Mouse (Mus musculus) neural tube, embryonic 10.5 days (tissue): ENCODE measurements at regions not wholly inside any gene's neighbourhood (a gene's known extent, or its start where the extent isn't known, plus 50 kb on each side); places are given as distances from the start of the nearest gene placed in this dataset.

Source experiments
- DNase-seq: peaks from one replicate; pipeline ENCODE4 v3.0.0-alpha.2; 2017; ENCODE audit warnings: low spot score; ENCODE audit errors: extremely low spot score

DNA sequence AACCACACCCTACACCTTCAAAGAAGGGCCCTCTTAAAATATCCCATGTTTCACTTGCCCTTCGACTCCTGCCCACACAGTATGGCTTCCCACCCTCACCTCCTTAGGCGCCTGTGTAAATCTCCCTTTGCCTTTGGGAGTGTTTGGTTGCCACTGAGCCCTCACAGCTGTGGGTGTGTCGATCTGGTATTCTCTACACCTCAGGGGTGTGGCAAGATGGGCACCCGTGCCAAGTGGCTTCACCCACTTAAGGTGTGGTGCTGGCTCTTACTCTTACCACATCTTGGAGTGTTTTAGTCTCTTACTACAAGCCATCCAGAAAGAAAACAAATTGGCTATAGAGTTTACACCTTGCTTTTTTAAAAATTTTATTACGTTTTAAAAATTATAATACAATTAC, 205.3 kb upstream of the Prdm1 start:
- DNase-seq, result no peak

DNA sequence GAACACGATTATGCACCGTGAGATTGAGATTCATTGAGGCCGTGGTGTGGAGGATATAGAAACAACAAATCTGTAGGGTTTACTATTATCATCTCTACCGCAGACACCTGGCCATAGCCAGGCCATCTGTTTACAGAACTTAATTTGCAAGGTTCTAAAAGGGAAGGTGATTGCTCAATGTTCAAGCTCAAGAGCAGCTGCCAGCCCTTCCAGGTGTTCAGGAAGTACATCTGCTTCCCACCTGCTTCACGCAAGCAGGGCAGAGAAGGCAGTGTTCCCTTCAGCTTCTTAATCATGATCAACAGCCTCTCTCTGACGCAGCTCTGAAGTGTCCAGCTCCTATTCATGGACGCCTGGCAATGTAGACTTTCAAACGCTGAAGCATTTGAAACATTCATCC, 202.4 kb upstream of the Prdm1 start:
- DNase-seq, result no peak

DNA sequence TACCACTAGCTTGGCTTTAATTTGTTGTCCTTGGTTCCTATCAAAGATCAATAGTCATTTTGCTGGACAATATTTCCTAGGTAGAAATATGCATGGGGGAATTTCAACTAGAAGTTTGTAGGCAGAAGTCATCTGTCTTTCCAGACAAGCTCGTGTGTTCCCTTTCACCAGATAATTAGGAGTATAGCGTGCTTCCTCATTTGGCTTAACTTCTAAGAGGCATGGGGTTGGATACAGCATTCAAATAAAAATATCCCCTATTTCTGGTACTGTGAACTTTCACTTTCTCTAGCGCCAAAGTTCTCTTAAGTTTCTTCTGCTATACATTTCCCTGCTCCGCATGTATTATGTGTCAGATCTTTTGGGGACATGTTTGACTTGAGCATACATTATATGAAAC, 200.7 kb upstream of the Prdm1 start:
- no peak for DNase-seq

DNA sequence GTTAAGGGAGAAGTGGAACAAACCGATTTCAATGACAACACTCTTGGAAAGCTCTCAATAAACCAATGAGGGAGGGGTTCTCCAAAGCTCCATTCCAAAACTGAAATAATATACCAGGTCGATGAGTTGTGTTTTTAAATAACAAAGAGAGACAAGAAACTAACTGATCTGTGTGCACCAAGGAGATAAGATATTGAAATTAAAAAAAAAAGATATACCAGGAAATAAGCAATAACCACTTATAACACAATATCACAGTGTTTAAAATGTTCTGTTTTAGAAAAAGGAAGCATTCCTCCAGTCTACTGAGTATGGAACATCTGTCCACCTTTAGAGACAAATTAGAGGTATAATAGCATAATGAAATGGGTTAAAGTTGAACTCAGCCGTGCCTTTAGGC, 196.3 kb upstream of the Prdm1 start:
- DNase-seq, result no peak

DNA sequence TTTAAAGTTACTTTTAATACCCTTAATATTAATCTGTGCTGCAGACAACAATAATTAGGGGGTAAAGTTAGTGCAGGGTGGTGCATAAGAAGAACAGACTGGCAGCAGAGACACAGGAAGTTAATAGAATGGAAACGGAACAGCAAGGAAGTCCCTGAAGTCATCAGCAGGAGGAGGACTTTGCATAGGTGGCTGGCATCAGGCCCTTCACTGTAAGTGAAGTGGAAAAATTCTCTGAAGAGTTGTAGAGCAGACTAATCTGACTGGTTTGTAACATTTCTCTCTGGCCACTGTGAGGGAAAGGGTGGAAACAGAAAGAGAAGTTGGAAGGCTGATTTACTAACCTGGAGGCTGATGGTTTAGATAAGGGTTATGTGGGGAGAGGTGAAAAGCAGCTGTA, 195.5 kb upstream of the Prdm1 start:
- no peak for DNase-seq

DNA sequence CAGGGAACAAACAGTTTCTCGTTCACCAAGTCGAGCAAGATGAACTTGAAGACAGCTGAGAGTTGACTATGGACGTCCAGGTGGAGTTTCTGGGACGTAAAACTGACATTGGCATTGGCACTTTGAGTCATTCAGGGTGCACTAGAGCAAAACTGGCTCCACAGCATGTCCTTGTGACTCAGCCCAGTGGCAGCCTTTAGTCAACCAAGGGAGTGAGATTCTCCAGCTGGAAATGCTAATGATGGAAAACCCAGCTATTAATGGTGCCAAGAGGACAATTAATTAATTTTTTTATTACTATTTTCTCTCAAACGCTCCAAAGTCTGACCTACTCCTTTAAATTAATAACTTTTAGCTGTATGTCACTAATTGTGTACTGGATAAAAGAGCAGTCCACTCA, 195.0 kb upstream of the Prdm1 start:
- no peak for DNase-seq

DNA sequence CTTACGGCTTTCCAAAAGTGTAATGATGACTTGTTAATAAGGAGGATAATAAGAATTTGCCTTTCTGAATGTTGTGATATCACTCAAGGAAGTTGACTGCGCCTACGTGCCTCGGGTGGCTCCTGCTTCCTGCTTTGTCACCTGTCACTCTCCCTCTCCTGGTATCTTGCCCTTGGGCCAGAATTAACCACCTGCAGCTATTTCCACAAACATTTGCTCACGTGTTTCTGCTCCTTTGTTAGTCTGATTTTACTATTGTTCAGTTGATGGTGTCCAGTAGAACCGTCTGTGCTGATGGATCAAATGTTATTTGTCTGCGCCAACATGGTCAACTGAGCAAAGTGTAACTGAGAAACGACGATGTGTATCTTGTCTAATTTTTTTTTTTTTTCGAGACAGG, 193.4 kb upstream of the Prdm1 start:
- DNase-seq, result no peak

DNA sequence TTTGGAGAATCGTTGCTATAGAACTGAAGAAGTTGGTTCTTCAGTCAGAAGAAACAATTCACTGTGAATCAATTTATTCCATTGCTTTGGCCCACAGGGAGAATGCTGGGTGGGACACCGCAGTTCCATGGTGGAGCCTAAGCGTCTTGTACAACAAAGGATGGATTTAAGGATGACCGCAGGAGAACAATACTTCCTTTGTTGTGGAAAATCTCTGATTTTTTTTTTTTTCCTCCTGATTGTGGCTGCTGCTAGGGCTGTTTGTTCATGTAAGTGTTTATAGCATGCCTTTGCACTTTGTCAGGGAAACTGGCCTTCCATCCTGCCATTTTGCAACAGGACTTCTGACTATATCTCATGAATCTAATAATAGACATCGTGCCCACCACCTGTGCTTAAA, 188.3 kb upstream of the Prdm1 start:
- no peak for DNase-seq

DNA sequence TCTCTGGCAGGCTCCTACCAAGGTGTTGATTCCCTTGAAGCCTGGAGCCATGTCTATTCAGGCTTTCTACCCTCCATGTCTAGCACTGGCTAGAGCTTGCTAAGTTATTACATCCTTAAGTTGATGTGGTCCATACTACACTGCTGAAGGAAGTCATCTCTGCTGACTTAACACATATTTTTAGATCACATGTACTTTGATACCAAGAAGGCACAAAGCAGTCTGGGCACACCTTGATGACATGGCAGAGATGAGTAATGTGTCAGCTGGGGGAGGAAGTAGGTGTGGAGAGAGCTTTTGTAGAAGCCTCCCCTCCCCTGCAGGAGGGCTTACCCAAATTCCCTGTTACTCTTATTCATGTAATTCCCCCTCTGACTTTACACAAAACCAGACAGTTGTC, 187.6 kb upstream of the Prdm1 start:
- no peak for DNase-seq

DNA sequence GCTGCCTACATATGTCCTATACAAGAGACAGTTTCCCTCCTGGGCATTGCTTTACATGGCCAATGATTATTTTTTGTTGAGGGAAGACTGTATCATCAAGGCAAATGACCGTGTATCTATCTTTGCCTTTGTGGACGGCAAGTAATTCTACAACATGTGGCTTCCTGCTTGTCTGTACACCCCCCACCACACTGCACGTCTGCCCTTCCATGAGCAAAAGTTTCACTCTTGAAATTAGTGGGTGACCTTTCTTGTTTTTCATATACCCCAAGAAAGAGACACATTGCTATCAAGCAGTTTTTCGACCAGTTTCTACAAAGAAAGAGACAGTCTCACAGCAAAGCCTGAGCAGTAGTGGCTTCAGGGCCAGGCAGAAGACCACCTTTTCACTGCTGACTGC, 180.5 kb upstream of the Prdm1 start:
- no peak for DNase-seq

DNA sequence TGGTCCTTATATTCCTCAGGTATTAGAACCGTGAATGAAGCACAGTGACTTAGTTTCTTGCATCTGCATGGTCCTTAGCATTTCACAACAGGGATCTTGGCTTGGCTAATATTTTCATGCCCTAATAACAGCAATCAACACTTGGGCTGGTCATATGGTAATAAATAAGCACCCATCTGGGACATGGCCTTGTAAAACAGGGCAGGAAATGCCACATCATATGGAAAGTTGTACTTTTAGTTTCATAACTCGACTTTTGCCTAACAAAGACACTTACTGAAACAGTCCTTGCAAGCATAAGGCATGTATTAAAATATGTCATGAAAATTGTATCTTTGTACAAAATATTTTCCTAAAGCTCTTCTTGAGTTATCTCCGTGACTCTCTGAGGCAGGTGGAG, 175.8 kb upstream of the Prdm1 start:
- DNase-seq, result no peak

DNA sequence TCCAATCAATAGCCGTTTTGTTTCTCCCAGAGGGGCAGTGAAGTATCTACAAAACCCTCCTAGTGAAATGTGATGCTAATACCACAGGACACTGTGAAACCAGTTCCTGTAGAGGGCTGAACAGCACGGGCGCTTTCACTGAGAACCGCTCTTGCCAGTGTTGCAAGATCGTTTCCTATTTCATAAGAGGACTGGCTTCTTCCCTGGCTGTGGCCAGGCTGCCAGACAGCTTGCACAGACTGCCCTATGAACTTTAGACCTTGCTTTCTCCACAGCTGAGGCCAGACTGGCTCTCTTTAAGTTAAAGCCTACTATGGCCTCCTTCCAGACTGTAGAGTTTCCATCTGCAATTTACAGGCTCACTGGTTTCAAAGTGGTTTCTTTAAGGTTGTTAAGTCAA, 173.8 kb upstream of the Prdm1 start:
- DNase-seq, result no peak

DNA sequence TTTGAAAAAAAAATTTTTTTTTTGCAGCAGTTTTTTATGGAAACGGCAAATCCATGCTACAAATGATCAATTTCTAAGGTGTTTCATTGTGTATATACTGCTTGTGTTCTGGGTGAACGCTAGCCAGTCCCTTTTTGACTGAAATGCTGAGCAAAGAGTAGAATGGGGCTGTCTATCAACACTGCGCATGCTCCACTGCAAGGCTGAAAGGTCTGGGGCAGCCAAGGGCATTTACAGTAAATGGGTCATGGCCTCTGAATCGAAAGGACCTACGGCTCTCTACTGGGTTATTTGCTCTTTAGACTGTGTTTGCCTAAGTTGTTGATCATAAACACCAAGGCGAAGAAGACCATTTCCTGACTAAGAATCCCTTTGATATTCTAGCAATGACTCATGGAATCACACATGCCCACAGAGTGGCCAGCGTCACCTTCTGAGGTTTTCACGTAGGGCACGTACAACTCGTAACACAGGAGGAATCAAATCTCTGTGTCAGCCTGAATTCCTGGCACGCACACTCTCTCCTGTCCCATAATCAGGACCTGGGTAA, 171.8 kb upstream of the Prdm1 start:
- no peak for DNase-seq

DNA sequence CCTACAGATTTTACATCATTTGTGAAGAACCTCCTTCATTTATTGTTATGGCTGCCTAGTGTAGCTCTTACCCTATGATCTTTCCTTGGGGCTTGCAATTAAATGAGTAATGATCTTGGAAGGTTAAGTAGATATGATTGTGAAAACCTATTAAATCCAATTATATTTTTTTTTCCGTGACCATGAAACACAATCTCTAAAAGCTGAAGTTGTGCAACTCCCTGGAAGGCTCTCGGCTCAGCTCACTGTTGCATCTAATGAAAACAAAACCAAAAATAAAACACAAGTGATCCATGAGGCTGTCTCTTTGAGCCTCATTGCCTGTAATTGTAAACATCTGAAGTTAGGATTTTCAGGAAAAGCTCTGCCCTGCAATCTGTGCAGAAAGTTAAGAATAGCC, 169.7 kb upstream of the Prdm1 start:
- no peak for DNase-seq

DNA sequence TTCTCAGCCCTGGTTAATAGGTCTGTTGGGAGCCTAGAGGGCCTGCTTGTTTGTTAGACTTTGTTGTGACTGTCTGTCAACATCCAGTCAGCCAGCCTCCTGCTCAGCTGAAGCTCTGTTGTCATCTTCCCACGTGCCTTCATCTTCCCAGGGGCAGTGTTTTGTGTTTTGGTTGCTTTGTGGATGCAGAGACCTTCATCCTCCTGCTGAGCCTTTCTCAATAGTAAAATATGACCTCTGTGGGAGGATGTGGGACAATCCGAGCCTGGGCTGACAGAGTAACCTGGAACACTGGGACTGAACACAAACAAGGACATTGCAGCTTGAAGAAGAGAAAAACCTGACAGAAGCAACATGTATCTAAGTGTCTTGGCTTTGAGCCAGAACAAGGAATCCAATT, 168.7 kb upstream of the Prdm1 start:
- DNase-seq, result no peak

DNA sequence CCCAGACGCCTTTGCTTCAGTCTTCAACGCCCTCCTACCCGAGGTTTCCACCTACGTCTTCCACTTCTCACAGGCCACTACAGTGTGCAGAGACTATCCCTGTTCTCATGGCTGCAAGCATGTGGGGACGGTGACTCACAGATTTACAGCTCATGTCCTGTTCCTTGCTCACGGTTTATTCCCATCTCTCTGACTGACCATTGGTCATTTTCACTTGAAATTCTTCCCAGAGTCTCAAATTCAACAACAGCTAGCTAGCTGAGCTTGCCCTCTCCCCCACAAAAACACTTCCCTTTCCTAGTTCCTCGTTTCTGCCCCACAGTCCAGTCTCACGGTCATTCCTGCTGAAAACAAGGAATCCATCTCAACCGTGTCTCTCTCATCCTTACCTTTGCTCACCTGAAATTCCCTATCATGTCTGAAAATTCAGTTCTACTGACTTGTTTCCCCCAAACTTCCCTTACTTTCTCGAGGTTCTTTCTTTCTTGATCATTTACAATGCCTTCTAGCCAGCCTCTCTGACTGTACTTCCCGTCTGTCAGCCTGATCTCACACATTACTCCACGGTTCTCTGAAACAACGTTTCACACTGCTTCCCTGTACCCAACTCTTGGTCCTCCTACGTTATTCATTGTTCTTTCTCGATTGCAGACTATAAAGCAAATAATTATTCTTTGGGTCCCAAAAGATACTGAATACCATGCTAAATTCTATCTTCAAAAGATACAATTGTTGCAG, 163.5 kb upstream of the Prdm1 start:
- DNase-seq, result no peak

DNA sequence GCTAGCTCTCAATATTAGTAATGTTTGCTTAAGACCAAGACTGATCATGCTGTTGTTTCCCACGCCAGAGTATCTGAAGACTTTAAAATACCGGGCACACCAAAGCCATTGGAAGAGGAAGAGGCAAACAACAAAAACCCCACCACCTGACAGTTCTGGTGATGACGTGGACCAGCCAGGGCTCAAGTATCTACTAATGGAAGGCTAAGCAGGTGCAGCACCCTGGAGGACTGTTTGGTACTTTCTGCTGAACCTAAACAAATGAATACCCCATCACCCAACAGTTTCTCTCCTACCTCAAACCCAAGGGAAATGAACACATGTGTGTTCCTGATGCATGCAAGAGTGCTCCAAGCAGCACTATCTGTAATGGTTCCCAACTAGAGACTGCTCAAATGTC, 160.3 kb upstream of the Prdm1 start:
- DNase-seq, result no peak

DNA sequence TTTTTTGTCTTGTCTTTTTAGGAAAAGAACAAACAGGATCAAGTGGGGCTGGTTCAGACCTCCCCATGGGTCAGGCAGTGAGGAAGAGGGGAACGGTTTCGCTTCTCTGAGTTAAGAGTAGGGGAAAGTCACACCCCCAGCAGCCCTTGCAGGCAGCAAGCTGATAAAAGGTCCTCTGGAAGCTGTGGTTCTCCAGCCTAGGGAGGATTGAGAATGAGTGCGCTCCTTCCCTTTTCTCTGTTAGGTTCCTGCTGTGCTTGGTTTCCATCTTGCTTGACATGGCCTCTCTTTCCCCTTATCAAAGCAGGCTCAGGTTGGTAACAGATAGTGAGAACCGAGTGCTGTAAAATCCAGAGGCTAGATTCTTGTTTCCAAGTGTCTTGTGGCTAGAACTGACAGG, 157.8 kb upstream of the Prdm1 start:
- DNase-seq, result no peak

DNA sequence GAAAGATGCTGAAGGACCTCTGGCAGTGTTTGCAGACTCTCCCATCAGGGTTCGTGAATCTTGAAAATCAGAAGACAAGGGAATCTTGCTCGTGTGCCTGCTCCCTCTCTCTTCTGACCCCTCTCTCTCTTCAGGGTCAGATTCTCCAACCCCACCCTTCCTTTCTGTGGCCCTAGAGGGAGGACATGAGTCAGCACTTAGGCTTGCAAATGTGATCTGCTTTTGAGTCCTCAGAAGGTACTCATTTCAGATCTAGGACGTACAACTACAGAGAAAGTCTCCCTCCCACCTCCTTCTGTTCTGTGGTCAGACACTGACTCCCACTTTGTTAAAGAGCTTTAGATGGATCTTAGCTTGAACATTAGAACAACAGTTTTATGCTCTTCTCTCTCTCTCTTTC, 156.9 kb upstream of the Prdm1 start:
- DNase-seq, result no peak

DNA sequence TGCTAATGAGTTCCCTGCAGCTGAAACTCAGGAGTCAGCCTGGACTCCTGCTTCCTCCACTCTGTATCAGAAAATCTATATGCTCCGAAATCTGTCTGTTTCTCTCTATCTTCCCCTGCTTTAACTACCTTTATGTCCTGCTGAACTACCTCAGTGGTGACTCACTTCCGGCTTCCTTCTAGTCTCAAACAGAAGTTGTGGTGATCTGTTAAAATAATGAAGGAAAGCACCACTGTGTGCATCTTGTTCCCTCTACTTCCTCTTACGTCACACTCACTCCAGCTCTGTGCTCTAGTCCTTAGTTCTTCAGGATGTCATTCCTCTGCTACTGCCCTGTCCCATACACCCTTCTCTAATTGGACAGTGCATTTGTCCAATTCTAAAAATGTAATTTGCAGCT, 148.2 kb upstream of the Prdm1 start:
- no peak for DNase-seq

DNA sequence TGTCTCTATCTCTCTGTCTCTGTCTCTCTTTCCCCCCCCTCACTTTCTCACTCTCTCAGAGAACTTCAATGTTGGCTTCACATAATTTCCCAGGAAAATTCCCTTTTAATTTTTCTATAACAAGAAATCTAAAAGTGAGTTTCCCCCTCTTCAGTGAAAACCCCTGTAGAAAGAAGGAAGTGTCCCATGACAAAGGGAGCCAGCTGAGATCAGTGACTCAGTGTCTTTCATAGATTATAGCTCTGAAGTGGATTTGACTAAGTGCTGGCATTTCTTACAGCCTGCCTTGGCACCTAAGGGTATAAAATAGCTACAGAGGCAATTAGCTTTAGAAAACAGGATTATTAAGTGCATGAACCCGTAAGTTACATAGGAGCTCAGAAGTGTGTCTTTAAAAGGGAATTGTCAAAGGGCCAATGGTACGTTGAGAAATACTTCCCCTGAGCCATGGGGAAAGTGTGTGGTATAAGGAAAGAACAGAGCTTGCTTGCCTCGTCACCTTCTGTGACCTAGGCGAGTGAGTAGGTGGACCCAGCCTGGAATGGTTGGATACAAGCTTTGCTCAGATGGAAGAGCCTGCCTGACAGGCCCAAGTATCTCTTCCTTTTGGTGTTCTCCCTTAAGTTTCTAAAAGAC, 137.3 kb upstream of the Prdm1 start:
- no peak for DNase-seq

DNA sequence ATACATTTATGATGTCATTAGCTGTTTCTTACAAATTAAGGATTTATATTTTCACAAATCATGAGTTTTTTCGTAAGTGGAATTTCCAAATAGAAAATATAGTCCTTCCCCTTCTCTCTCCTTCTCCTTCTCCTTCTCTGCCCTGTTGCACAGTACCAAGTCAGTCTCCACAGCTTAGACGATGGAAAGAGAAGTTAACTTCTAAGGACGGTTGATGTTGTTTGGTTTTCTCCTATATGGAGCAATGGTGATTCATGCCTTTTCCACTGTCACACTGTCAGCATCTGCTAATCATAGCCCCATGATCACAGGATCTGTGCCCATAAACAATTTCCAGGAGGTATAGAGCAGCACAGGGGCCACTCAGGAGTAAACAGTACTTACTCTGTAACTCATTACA, 131.2 kb upstream of the Prdm1 start:
- no peak for DNase-seq

DNA sequence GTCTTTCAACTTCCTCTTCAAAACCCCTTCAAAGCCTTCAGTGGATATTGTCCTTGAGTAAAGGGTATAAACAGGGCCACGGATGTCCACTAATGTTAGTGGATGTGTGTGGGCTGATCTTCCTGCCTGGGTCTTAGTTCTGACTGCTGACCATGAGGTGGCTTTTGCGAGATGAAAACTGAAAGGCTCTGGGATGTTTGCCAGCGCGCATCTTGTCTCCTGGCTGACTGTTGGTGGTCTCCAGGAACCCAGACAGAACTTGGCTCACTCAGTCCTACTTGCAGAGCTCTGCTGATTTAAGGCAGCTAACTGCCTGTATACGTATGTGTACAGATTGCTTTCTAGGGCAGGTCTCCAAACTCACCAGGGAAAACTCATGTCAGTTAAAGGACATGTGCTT, 125.5 kb upstream of the Prdm1 start:
- no peak for DNase-seq
